Mouse (Mus musculus) MEL (cell line): ENCODE results near the gene Hdac4.

Experiments used
- CHD2 ChIP-seq: IDR thresholded peaks from 2 replicates; pipeline ENCODE4 v1.6.1; 2011; ENCODE audit warnings: low read length, improper control_type of control experiment
- CTCF ChIP-seq, 3 experiments: IDR thresholded peaks in 2 of 3; conservative IDR thresholded peaks in 1 of 3; 2 replicates each; pipeline ENCODE4 v1.5.1; 2011 to 2012; ENCODE audit warnings: low read length in 3 of 3, low read depth in 2 of 3, mild to moderate bottlenecking in 2 of 3, improper control_type of control experiment in 1 of 3, inconsistent platforms in 1 of 3, mixed read lengths in 1 of 3, moderate library complexity in 1 of 3; ENCODE audit not compliant: control insufficient read depth in 1 of 3, insufficient read depth in 1 of 3, poor library complexity in 1 of 3, severe bottlenecking in 1 of 3
- E2F4 ChIP-seq: IDR thresholded peaks from 2 replicates; pipeline ENCODE4 v1.6.1; 2011; ENCODE audit warnings: low read depth, low read length, improper control_type of control experiment, borderline replicate concordance
- EP300 ChIP-seq, 2 experiments: IDR thresholded peaks; 2 replicates each; pipeline ENCODE4 v1.6.1; 2011; ENCODE audit warnings: improper control_type of control experiment in 2 of 2, low read length in 2 of 2, low read depth in 1 of 2, mild to moderate bottlenecking in 1 of 2
- ETS1 ChIP-seq: IDR thresholded peaks from 2 replicates; pipeline ENCODE4 v1.6.1; 2012; ENCODE audit warnings: low read depth, mild to moderate bottlenecking, inconsistent platforms, low read length, improper control_type of control experiment, moderate library complexity
- GABPA ChIP-seq: IDR thresholded peaks from 2 replicates; pipeline ENCODE4 v1.6.1; 2012; ENCODE audit warnings: low read depth, mild to moderate bottlenecking, inconsistent platforms, low read length, improper control_type of control experiment, moderate library complexity
- GATA1 ChIP-seq: IDR thresholded peaks from 2 replicates; pipeline ENCODE4 v1.6.1; 2011; ENCODE audit warnings: low read depth, low read length, improper control_type of control experiment
- MYC ChIP-seq: IDR thresholded peaks from 2 replicates; pipeline ENCODE4 v1.6.1; 2011; ENCODE audit warnings: low read depth, mild to moderate bottlenecking, low read length, improper control_type of control experiment, moderate library complexity
- POLR2A ChIP-seq, 2 experiments: IDR thresholded peaks; 2 replicates each; pipeline ENCODE4 v1.6.1; 2011 to 2012; ENCODE audit warnings: low read length in 2 of 2, mild to moderate bottlenecking in 2 of 2, control low read depth in 1 of 2, improper control_type of control experiment in 1 of 2, low read depth in 1 of 2, moderate library complexity in 1 of 2; ENCODE audit not compliant: control insufficient read depth in 1 of 2, insufficient read depth in 1 of 2, poor library complexity in 1 of 2
- POLR2AphosphoS2 ChIP-seq: IDR thresholded peaks from 2 replicates; pipeline ENCODE4 v1.6.1; 2011; ENCODE audit warnings: low read length, improper control_type of control experiment
- RAD21 ChIP-seq: IDR thresholded peaks from 2 replicates; pipeline ENCODE4 v1.6.1; 2011; ENCODE audit warnings: mild to moderate bottlenecking, low read depth, low read length, improper control_type of control experiment
- UBTF ChIP-seq: IDR thresholded peaks from 2 replicates; pipeline ENCODE4 v1.6.1; 2012; ENCODE audit warnings: low read depth, mild to moderate bottlenecking, inconsistent platforms, low read length, improper control_type of control experiment, moderate library complexity, borderline replicate concordance; ENCODE audit not compliant: insufficient read depth

DNA sequence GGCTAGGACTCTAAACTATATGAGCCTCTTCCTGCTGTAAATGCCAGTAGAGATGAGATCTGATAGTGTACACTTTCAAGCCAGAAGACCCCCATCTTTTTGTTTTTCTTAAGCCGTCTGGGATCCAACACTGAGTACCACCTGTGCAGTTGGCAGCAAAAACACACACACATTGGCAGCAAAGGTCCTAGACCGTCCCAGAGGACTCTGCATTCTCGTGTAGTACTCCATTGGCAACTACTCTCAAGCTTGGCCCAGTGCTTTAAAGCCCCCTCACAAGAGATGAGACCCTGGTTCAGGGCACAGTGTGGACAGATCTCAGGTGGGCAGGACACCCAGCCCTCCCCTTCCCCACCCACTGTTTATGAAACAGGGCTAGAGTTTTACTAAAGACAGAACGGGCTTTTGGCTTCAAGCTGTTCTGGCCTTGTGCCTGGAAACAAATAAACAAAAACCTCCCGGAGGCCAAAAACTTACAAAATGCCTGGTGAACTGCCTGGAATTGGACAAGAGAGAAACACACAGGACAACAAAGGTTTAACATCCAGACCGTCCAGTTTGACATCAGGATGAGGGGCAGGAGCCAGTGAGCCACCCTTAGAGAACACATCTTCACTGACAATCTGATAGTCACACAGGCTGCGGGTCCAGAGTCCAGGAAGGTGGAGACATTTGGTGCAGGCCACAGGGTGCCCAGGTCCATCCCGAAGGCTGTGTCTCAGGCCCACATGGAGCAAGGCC lies 292.1 kb downstream of the Hdac4 start:
- TF ChIP-seq UBTF (no peak), E2F4 (no peak), GATA1 (no peak), MYC (no peak), CHD2 (no peak), RAD21 (no peak), POLR2AphosphoS2 (no peak), POLR2A (IDR thresholded peaks at IDR 0.05; ENCODE audit: control insufficient read depth in 1 of 2, insufficient read depth in 1 of 2, low read depth in 1 of 2, low read length in 2 of 2, poor library complexity in 1 of 2) (no peak), ETS1 (no peak), CTCF (IDR thresholded peaks at IDR 0.05 in 2 of 3, conservative IDR thresholded peaks at IDR 0.05 in 1 of 3; ENCODE audit: control insufficient read depth in 1 of 3, insufficient read depth in 1 of 3, low read depth in 2 of 3, low read length in 3 of 3, poor library complexity in 1 of 3, severe bottlenecking in 1 of 3) (no peak), EP300 (IDR thresholded peaks at IDR 0.05; ENCODE audit: low read depth in 1 of 2, low read length in 2 of 2) (no peak), GABPA (no peak)
